In genomic region chr12:71371948-71372347, GRCm38 (mm10) we compare ENCODE assay signal across 24 mouse cellular contexts.
DNase-seq lines count a peak whose midpoint lies in the region; ATAC-seq and TF ChIP-seq lines count a peak whose summit lies in the region.
"Had no signal": no experiment of that assay in that cellular context is flagged by ENCODE, and none has a peak within 500 bp of the region (broad histone marks: within the 10 kb centered on the region; RNA-seq: fewer than 3 reads in every experiment).

No protein-coding gene starts in this region.

- no peaks in the 10 kb centered on the region for H3K36me3 ChIP-seq in forebrain, embryonic 13.5 days (ENCODE audit: poor library complexity, severe bottlenecking)
- no peaks in the 10 kb centered on the region for H3K36me3 ChIP-seq in forebrain, embryonic 11.5 days (ENCODE audit: control insufficient read depth, insufficient read depth, low read length)
- H3K36me3 ChIP-seq in hindbrain, postnatal 0 days (ENCODE audit: insufficient read depth, low read length), result no peaks in the 10 kb centered on the region
- no peaks in the 10 kb centered on the region for H3K36me3 ChIP-seq in hindbrain, embryonic 13.5 days
- no peaks in the 10 kb centered on the region for H3K36me3 ChIP-seq in forebrain, postnatal 0 days (ENCODE audit: insufficient read depth)
- H3K36me3 ChIP-seq: heart, embryonic 15.5 days; hindbrain, embryonic 12.5 days; liver, embryonic 15.5 days had no signal

- H3K4me3 ChIP-seq in forebrain, embryonic 13.5 days, result no peak overlapping the region
- H3K4me3 ChIP-seq in forebrain, embryonic 11.5 days (ENCODE audit: low read depth, low read length), result no peak overlapping the region
- no peak overlapping the region for H3K4me3 ChIP-seq in hindbrain, postnatal 0 days (ENCODE audit: low read length)
- no peak overlapping the region for H3K4me3 ChIP-seq in hindbrain, embryonic 13.5 days
- no peak overlapping the region for H3K4me3 ChIP-seq in forebrain, postnatal 0 days (ENCODE audit: low read depth, low read length)
- H3K4me3 ChIP-seq: heart, embryonic 15.5 days; hindbrain, embryonic 12.5 days; left cerebral cortex, adult 2 months; liver, embryonic 15.5 days had no signal

- H3K27me3 ChIP-seq in forebrain, embryonic 13.5 days, result no peaks in the 10 kb centered on the region
- H3K27me3 ChIP-seq in forebrain, embryonic 11.5 days (ENCODE audit: control insufficient read depth, insufficient read depth, low read length), result no peaks in the 10 kb centered on the region
- no peaks in the 10 kb centered on the region for H3K27me3 ChIP-seq in hindbrain, postnatal 0 days (ENCODE audit: insufficient read depth, low read length)
- H3K27me3 ChIP-seq in hindbrain, embryonic 13.5 days, result no peaks in the 10 kb centered on the region
- no peaks in the 10 kb centered on the region for H3K27me3 ChIP-seq in forebrain, postnatal 0 days (ENCODE audit: insufficient read depth, low read length)
- H3K27me3 ChIP-seq: heart, embryonic 15.5 days; hindbrain, embryonic 12.5 days; liver, embryonic 15.5 days had no signal

- intact Hi-C loops in left cerebral cortex, postnatal 25 days (cut with DNase I), result no loop called here

- DNase-seq in forebrain, embryonic 11.5 days (ENCODE audit: low spot score), result no peak
- no peak for DNase-seq in hindbrain, postnatal 0 days (ENCODE audit: low spot score)
- peak; percentile 79 for DNase-seq in brain, embryonic 14.5 days (ENCODE audit: low read depth)
- peak; percentile 69 for DNase-seq in forebrain, postnatal 0 days
- DNase-seq in left cerebral cortex, postnatal 25 days (ENCODE audit: low spot score in 2 of 2), result no peak
- no peak for DNase-seq in gastrocnemius, postnatal 4 days (ENCODE audit: low spot score in 2 of 2)
- DNase-seq: adrenal gland, postnatal 10 days; cerebellum, adult 11 months; cerebellum, adult 9-11 months; kidney, adult 2 months; liver; lung, embryonic 14.5 days; lung, postnatal 14 days; midbrain, embryonic 14.5 days; thymus, postnatal 14 days had no signal

- 0 out of 2 replicates have a peak overlapping the region, but pooled peaks have one; percentile 31 for H3K27ac ChIP-seq in forebrain, embryonic 13.5 days
- H3K27ac ChIP-seq in forebrain, embryonic 11.5 days (ENCODE audit: low read depth, low read length), result no peak overlapping the region
- no peak overlapping the region for H3K27ac ChIP-seq in hindbrain, postnatal 0 days
- no peak overlapping the region for H3K27ac ChIP-seq in hindbrain, embryonic 13.5 days
- no peak overlapping the region for H3K27ac ChIP-seq in forebrain, postnatal 0 days (ENCODE audit: low read depth, low read length)
- H3K27ac ChIP-seq: heart, embryonic 15.5 days; hindbrain, embryonic 12.5 days; kidney, postnatal 0 days; left cerebral cortex, adult 2 months; liver, embryonic 15.5 days had no signal

- H3K9ac ChIP-seq in forebrain, embryonic 13.5 days, result no peak overlapping the region
- H3K9ac ChIP-seq in forebrain, embryonic 11.5 days (ENCODE audit: low read length), result no peak overlapping the region
- H3K9ac ChIP-seq in hindbrain, postnatal 0 days (replicated peaks; ENCODE audit: low read length), result no peak overlapping the region
- H3K9ac ChIP-seq in hindbrain, embryonic 13.5 days, result no peak overlapping the region
- no peak overlapping the region for H3K9ac ChIP-seq in forebrain, postnatal 0 days
- H3K9ac ChIP-seq: heart, embryonic 15.5 days; hindbrain, embryonic 12.5 days; liver, embryonic 15.5 days; lung, embryonic 14.5 days had no signal

- ATAC-seq in forebrain, embryonic 13.5 days, result peak; percentile 74; the same call in 1 of the 2 replicates
- ATAC-seq in forebrain, embryonic 11.5 days (replicated peaks; ENCODE audit: low FRiP score), result no peak
- ATAC-seq in hindbrain, postnatal 0 days, result 0 out of 2 replicates have a peak, but pooled peaks have one; percentile 47
- no peak for ATAC-seq in hindbrain, embryonic 13.5 days (ENCODE audit: low FRiP score)
- ATAC-seq in forebrain, postnatal 0 days, result peak; percentile 87
- ATAC-seq: inflammation-experienced regulatory T-cells, adult 6 months; Patski had no signal

- H3K9me3 ChIP-seq in forebrain, embryonic 13.5 days (replicated peaks), result no peaks in the 10 kb centered on the region
- no peaks in the 10 kb centered on the region for H3K9me3 ChIP-seq in forebrain, embryonic 11.5 days (ENCODE audit: control insufficient read depth, low read length)
- H3K9me3 ChIP-seq in hindbrain, postnatal 0 days (ENCODE audit: low read length), result no peaks in the 10 kb centered on the region
- no peaks in the 10 kb centered on the region for H3K9me3 ChIP-seq in hindbrain, embryonic 13.5 days
- H3K9me3 ChIP-seq in forebrain, postnatal 0 days (ENCODE audit: low read length), result no peaks in the 10 kb centered on the region
- H3K9me3 ChIP-seq: heart, embryonic 15.5 days; hindbrain, embryonic 12.5 days; liver, embryonic 15.5 days had no signal

- no peak for TF ChIP-seq POLR2A in brain, embryonic 14.5 days (IDR thresholded peaks at IDR 0.05; ENCODE audit: borderline replicate concordance, extremely low read depth, insufficient read depth, insufficient read length, poor library complexity, severe bottlenecking)

- no peak overlapping the region for H3K4me2 ChIP-seq in forebrain, embryonic 13.5 days
- no peak overlapping the region for H3K4me2 ChIP-seq in forebrain, embryonic 11.5 days (ENCODE audit: low read depth, low read length, severe bottlenecking)
- no peak overlapping the region for H3K4me2 ChIP-seq in hindbrain, postnatal 0 days (ENCODE audit: low read depth, low read length)
- no peak overlapping the region for H3K4me2 ChIP-seq in hindbrain, embryonic 13.5 days
- H3K4me2 ChIP-seq in forebrain, postnatal 0 days (ENCODE audit: low read depth), result no peak overlapping the region
- H3K4me2 ChIP-seq: heart, embryonic 15.5 days; hindbrain, embryonic 12.5 days; liver, embryonic 15.5 days; lung, embryonic 14.5 days had no signal

- 67% methylated on average over 5 of the region's 5 CpGs for WGBS in forebrain, embryonic 13.5 days
- 84% methylated on average over 5 of the region's 5 CpGs for WGBS in forebrain, embryonic 11.5 days
- WGBS in hindbrain, postnatal 0 days, result 65% methylated on average over 5 of the region's 5 CpGs
- 60% methylated on average over 5 of the region's 5 CpGs for WGBS in hindbrain, embryonic 13.5 days
- WGBS in forebrain, postnatal 0 days, result 47% methylated on average over 5 of the region's 5 CpGs

- peaks cover 17% of the 10 kb centered on the region; the same call in 1 of the 2 replicates for H3K4me1 ChIP-seq in forebrain, embryonic 13.5 days
- H3K4me1 ChIP-seq in forebrain, embryonic 11.5 days (replicated peaks; ENCODE audit: control insufficient read depth, insufficient read depth, low read length), result no peaks in the 10 kb centered on the region
- H3K4me1 ChIP-seq in hindbrain, postnatal 0 days (ENCODE audit: insufficient read depth, low read length), result no peaks in the 10 kb centered on the region
- H3K4me1 ChIP-seq in hindbrain, embryonic 13.5 days (replicated peaks), result peaks cover 26% of the 10 kb centered on the region
- H3K4me1 ChIP-seq in forebrain, postnatal 0 days (ENCODE audit: insufficient read depth), result peaks cover 7% of the 10 kb centered on the region
- H3K4me1 ChIP-seq: heart, embryonic 15.5 days; liver, embryonic 15.5 days had no signal

- TF ChIP-seq CTCF in hindbrain, postnatal 0 days (IDR thresholded peaks at IDR 0.05; ENCODE audit: low read depth), result no peak
- TF ChIP-seq CTCF in brain, embryonic 14.5 days (IDR thresholded peaks at IDR 0.05; ENCODE audit: borderline replicate concordance, extremely low read depth, insufficient read depth, insufficient read length), result no peak
- TF ChIP-seq CTCF in forebrain, postnatal 0 days (IDR thresholded peaks at IDR 0.05; ENCODE audit: low read depth), result no peak

Comparison
In these comparisons a context has a peak if more than half of its experiments do, and no peak if none do; other contexts are left out.
1. ATAC-seq: peak in forebrain, embryonic 13.5 days (single experiment), hindbrain, postnatal 0 days (single experiment) and forebrain, postnatal 0 days (single experiment); none in forebrain, embryonic 11.5 days (single experiment) and hindbrain, embryonic 13.5 days (single experiment).
2. DNase-seq: peak in brain, embryonic 14.5 days (single experiment) and forebrain, postnatal 0 days (single experiment); none in forebrain, embryonic 11.5 days (single experiment), hindbrain, postnatal 0 days (single experiment), left cerebral cortex, postnatal 25 days (0 of 2) and gastrocnemius, postnatal 4 days (0 of 2).